In genomic region chr9:67045966-67046602, GRCm38 (mm10) we compare ENCODE assay signal across 11 mouse cellular contexts. TPM values are rescaled to one million over a fixed set of nuclear protein-coding genes. Genes with fewer than 3 reads are reported as not detected.
DNase-seq lines count a peak whose midpoint lies in the region; ATAC-seq and TF ChIP-seq lines count a peak whose summit lies in the region.
"Had no signal": no experiment of that assay in that cellular context is flagged by ENCODE, and none has a peak within 500 bp of the region (broad histone marks: within the 10 kb centered on the region; RNA-seq: fewer than 3 reads in every experiment).

No protein-coding gene starts in this region.

- TF ChIP-seq CTCF in gastrocnemius, adult 2 months (IDR thresholded peaks at IDR 0.05): no peak
- TF ChIP-seq CTCF in lung, embryonic 14.5 days (IDR thresholded peaks at IDR 0.05; ENCODE audit: low read depth): no peak
- no peak for TF ChIP-seq CTCF in lung, adult 2 months (IDR thresholded peaks at IDR 0.05; ENCODE audit: insufficient read depth, low read length)

- no peak for DNase-seq in gastrocnemius, adult 2 months
- no peak for DNase-seq in gastrocnemius, postnatal 36 days
- DNase-seq in lung, embryonic 14.5 days: peak; percentile 47
- no peak for DNase-seq in lung, adult 2 months
- DNase-seq in skeletal muscle tissue, adult 2 months (ENCODE audit: low read depth, low spot score): peak; percentile 46
- no peak for DNase-seq in left cerebral cortex, postnatal 36 days (ENCODE audit: low spot score in 2 of 2)
- DNase-seq in adrenal gland, adult (ENCODE audit: inconsistent age in 2 of 2, low spot score in 1 of 2): no peak
- DNase-seq: adrenal gland, postnatal 25 days; cerebellum, adult 8-10 months; lung, postnatal 4 days had no signal

- no peak for TF ChIP-seq POLR2A in lung, adult 2 months (IDR thresholded peaks at IDR 0.05; ENCODE audit: borderline replicate concordance, extremely low read depth, low read depth, low read length)

- H3K9me3 ChIP-seq in lung, embryonic 14.5 days (ENCODE audit: low read depth, low read length): no peaks in the 10 kb centered on the region
- no peaks in the 10 kb centered on the region for H3K9me3 ChIP-seq in heart, embryonic 16.5 days (replicated peaks; ENCODE audit: control insufficient read depth, low read length)

- peak overlapping the region; percentile 98 for H3K4me2 ChIP-seq in lung, embryonic 14.5 days
- peak overlapping the region; percentile 84 for H3K4me2 ChIP-seq in heart, embryonic 16.5 days (ENCODE audit: low read depth, low read length)

- no peak for ATAC-seq in lung, embryonic 14.5 days (ENCODE audit: insufficient read depth)
- no peak for ATAC-seq in heart, embryonic 16.5 days (replicated peaks; ENCODE audit: extremely low read depth, insufficient read depth, low FRiP score)

- H3K27me3 ChIP-seq in lung, embryonic 14.5 days (ENCODE audit: insufficient read depth, low read length): no peaks in the 10 kb centered on the region
- no peaks in the 10 kb centered on the region for H3K27me3 ChIP-seq in heart, embryonic 16.5 days (ENCODE audit: control insufficient read depth, insufficient read depth, low read length)

- WGBS in lung, embryonic 14.5 days: 6% methylated on average over 5 of the region's 5 CpGs
- 9% methylated on average over 5 of the region's 5 CpGs for WGBS in lung, adult 2 months
- WGBS in heart, embryonic 16.5 days: 8% methylated on average over 5 of the region's 5 CpGs

- intact Hi-C loops in gastrocnemius, adult 2 months (cut with DNase I): loop anchor here (5.0 kb wide), 3 partner anchors 111 to 166 kb away; no protein-coding TSS in a partner anchor
- intact Hi-C loops in gastrocnemius, postnatal 36 days (cut with DNase I): loop anchor here (2.0 to 5.0 kb wide), 2 partner anchors 45 to 166 kb away; no protein-coding TSS in a partner anchor
- intact Hi-C loops in left cerebral cortex, postnatal 36 days (cut with DNase I): loop anchor here (1.0 to 2.0 kb wide), 2 partner anchors 111 to 167 kb away; no protein-coding TSS in a partner anchor

- peak overlapping the region; percentile 91 for H3K4me3 ChIP-seq in gastrocnemius, adult 2 months
- peak overlapping the region; percentile 56 for H3K4me3 ChIP-seq in lung, embryonic 14.5 days (ENCODE audit: low read depth, low read length)
- no peak overlapping the region for H3K4me3 ChIP-seq in lung, adult 2 months (replicated peaks; ENCODE audit: extremely low read depth, low read depth, low read length)
- peak overlapping the region; percentile 81 for H3K4me3 ChIP-seq in heart, embryonic 16.5 days (ENCODE audit: low read length)

- peaks cover 33% of the 10 kb centered on the region for H3K4me1 ChIP-seq in lung, embryonic 14.5 days (ENCODE audit: insufficient read depth)
- H3K4me1 ChIP-seq in lung, adult 2 months (ENCODE audit: control insufficient read depth, insufficient read depth, low read length): peaks cover 15% of the 10 kb centered on the region
- peaks cover 16% of the 10 kb centered on the region for H3K4me1 ChIP-seq in heart, embryonic 16.5 days (ENCODE audit: control insufficient read depth, insufficient read depth, low read length)

- peak overlapping the region; percentile 99 for H3K27ac ChIP-seq in gastrocnemius, adult 2 months
- H3K27ac ChIP-seq in lung, embryonic 14.5 days (ENCODE audit: low read depth): peak overlapping the region; percentile 79
- peak overlapping the region; percentile 96 for H3K27ac ChIP-seq in heart, embryonic 16.5 days (ENCODE audit: low read length)

- peaks cover 12% of the 10 kb centered on the region; the same call in 1 of the 2 replicates for H3K36me3 ChIP-seq in lung, embryonic 14.5 days (ENCODE audit: insufficient read depth)
- H3K36me3 ChIP-seq in heart, embryonic 16.5 days (ENCODE audit: control insufficient read depth, insufficient read depth): 0 out of 2 replicates have a peak, but pooled peaks cover 2% of the 10 kb centered on the region

- peak overlapping the region; percentile 9; the same call in 1 of the 2 replicates for H3K9ac ChIP-seq in lung, embryonic 14.5 days
- H3K9ac ChIP-seq in heart, embryonic 16.5 days (ENCODE audit: low read length): peak overlapping the region; percentile 95

RNA-seq across cellular contexts. Expression of gene Tpm1, which starts 3.1 kb away (rescaled TPM):
- total RNA-seq in gastrocnemius, adult 2 months (2021): over 10,000 TPM; 18,374 to 28,065 TPM
- over 10,000 TPM; 26,294 to 27,735 TPM for total RNA-seq in gastrocnemius, postnatal 36 days (2021)
- 635 and 725 TPM in 2 replicates for polyA plus RNA-seq in lung, embryonic 14.5 days (2014; fragmentation: Nextera tagmentation; extraction: Ambion mirVana)
- polyA plus RNA-seq in lung, adult 2 months (2012; rRNA removed): 168 and 359 TPM in 2 replicates
- polyA plus RNA-seq in heart, embryonic 16.5 days (2015; fragmentation: Nextera tagmentation; extraction: Ambion mirVana): 5,077 and 5,310 TPM in 2 replicates
- 100 to 1,000 TPM; 230 to 232 TPM for total RNA-seq in left cerebral cortex, postnatal 36 days (2021)

Comparison
In these comparisons a context has a peak if more than half of its experiments do, and no peak if none do; other contexts are left out.
1. DNase-seq: peak in lung, embryonic 14.5 days (single experiment) and skeletal muscle tissue, adult 2 months (single experiment); none in gastrocnemius, adult 2 months (single experiment), gastrocnemius, postnatal 36 days (0 of 2), lung, adult 2 months (single experiment), left cerebral cortex, postnatal 36 days (0 of 2) and adrenal gland, adult (0 of 2).
2. RNA of gene Tpm1, which starts 3.1 kb away (total RNA-seq): 18,374 to 28,065 TPM in gastrocnemius, adult 2 months and 26,294 to 27,735 TPM in gastrocnemius, postnatal 36 days; 230 to 232 TPM in left cerebral cortex, postnatal 36 days; every median in the first group is over 10 times any median in the second.
3. Peak in every context shown above with its lines, with median percentiles within 50 percentile points of each other: H3K27ac ChIP-seq.